Mouse (Mus musculus) lung, embryonic 14.5 days (tissue): Measurements from ENCODE around the gene Wdr1. TPM values are rescaled to one million over a fixed set of nuclear protein-coding genes. Genes with fewer than 3 reads are reported as not detected.

Experiments
- ATAC-seq: fragments of 200-750 bp; cut with Nextera tagmentation; 2 replicates; pipeline ENCODE4 v1.8.0; 2017; ENCODE audit warnings: mild to moderate bottlenecking, moderate TSS enrichment, moderate library complexity; ENCODE audit not compliant: insufficient read depth
- DNase-seq: peaks from one replicate; pipeline ENCODE4 v3.0.0-alpha.2; 2015
- H3K27ac ChIP-seq: fragments of 300-500 bp; sonication (generic); 2 replicates; pipeline ENCODE4 v1.5.1; 2014; ENCODE audit warnings: low read depth, mild to moderate bottlenecking, moderate library complexity
- H3K27me3 ChIP-seq: fragments of 300-500 bp; sonication (generic); 2 replicates; pipeline ENCODE4 v1.6.1; 2014; ENCODE audit warnings: low read length, control low read depth; ENCODE audit not compliant: insufficient read depth
- H3K36me3 ChIP-seq: fragments of 300-500 bp; sonication (generic); 2 replicates; pipeline ENCODE4 v1.6.1; 2014; ENCODE audit warnings: control low read depth; ENCODE audit not compliant: insufficient read depth
- H3K4me1 ChIP-seq: fragments of 300-500 bp; sonication (generic); 2 replicates; pipeline ENCODE4 v1.6.1; 2014; ENCODE audit warnings: antibody characterized with exemption, control low read depth; ENCODE audit not compliant: insufficient read depth
- H3K4me2 ChIP-seq: fragments of 300-500 bp; sonication (generic); 2 replicates; pipeline ENCODE4 v1.6.1; 2014; ENCODE audit warnings: mild to moderate bottlenecking
- H3K4me3 ChIP-seq: fragments of 300-500 bp; sonication (generic); 2 replicates; pipeline ENCODE4 v1.5.1; 2014; ENCODE audit warnings: low read depth, low read length
- H3K9ac ChIP-seq: fragments of 300-500 bp; sonication (generic); 2 replicates; pipeline ENCODE4 v1.6.1; 2014
- H3K9me3 ChIP-seq: fragments of 300-500 bp; sonication (generic); 2 replicates; pipeline ENCODE4 v1.6.1; 2016; ENCODE audit warnings: low read depth, low read length, control low read depth
- CTCF ChIP-seq: IDR thresholded peaks from 2 replicates; pipeline ENCODE4 v1.5.1; 2016; ENCODE audit warnings: antibody characterized with exemption, low read depth
- WGBS: fragments of 180-500 bp; shearing (Covaris S2); extraction: QIAGEN DNeasy Blood & Tissue Kit; methylation state at CpG from one replicate; pipeline ENCODE4 v1.1.7; 2014; 5-methylcytosine and 5-hydroxymethylcytosine counted together
- polyA plus RNA-seq: library from polyadenylated mRNA; unstranded; fragments of >200 nt; fragmentation: Nextera tagmentation; extraction: Ambion mirVana; gene quantifications from 2 replicates; pipeline ENCODE4 v1.2.1, GENCODE M21; 2014

The Wdr1 gene
- polyA plus RNA-seq, 1 experiment from 2014 or later, result 226 TPM

- DNase-seq (no peak), ATAC-seq (no peak)
- peaks cover 12% of the 10 kb centered on the region; the same call in 1 of the 2 replicates for H3K4me1 ChIP-seq
- no peaks in the 10 kb centered on the region for H3K9me3 ChIP-seq
- no peak for TF ChIP-seq CTCF
- no peaks in the 10 kb centered on the region for H3K27me3 ChIP-seq
- no peak overlapping the region for H3K4me2 ChIP-seq
- no peak overlapping the region for H3K9ac ChIP-seq
- peaks cover 63% of the 10 kb centered on the region for H3K36me3 ChIP-seq
- no peak overlapping the region for H3K27ac ChIP-seq
- 92% methylated on average over 4 of the region's 4 CpGs for WGBS
- no peak overlapping the region for H3K4me3 ChIP-seq
These were observed 5.2 kb downstream of the Wdr1 start for GRCm38 (mm10) chr5:38557811-38558210.

GRCm38 (mm10) chr5:38556406-38556805 is 6.6 kb downstream of the Wdr1 start:
- no peak for TF ChIP-seq CTCF
- WGBS, result 81% methylated on average over 3 of the region's 3 CpGs
- H3K4me1 ChIP-seq, result peaks cover 12% of the 10 kb centered on the region; the same call in 1 of the 2 replicates
- no peak overlapping the region for H3K27ac ChIP-seq
- ATAC-seq (no peak), DNase-seq (no peak)
- no peak overlapping the region for H3K9ac ChIP-seq
- no peaks in the 10 kb centered on the region for H3K9me3 ChIP-seq
- H3K4me3 ChIP-seq, result no peak overlapping the region
- H3K27me3 ChIP-seq, result no peaks in the 10 kb centered on the region
- peaks cover 73% of the 10 kb centered on the region for H3K36me3 ChIP-seq
- H3K4me2 ChIP-seq, result no peak overlapping the region

GRCm38 (mm10) chr5:38553953-38554352 is 9.1 kb downstream of the Wdr1 start:
- H3K9ac ChIP-seq, result no peak overlapping the region
- H3K27me3 ChIP-seq, result no peaks in the 10 kb centered on the region
- H3K4me2 ChIP-seq, result no peak overlapping the region
- no peak overlapping the region for H3K4me3 ChIP-seq
- H3K27ac ChIP-seq, result no peak overlapping the region
- DNase-seq, result no peak
- H3K9me3 ChIP-seq, result no peaks in the 10 kb centered on the region
- peaks cover 77% of the 10 kb centered on the region for H3K36me3 ChIP-seq
- ATAC-seq, result no peak
- TF ChIP-seq CTCF, result no peak
- peaks cover 16% of the 10 kb centered on the region for H3K4me1 ChIP-seq
- WGBS, result 63% methylated on average over 3 of the region's 3 CpGs

- Histone ChIP-seq H3K4me3 (no peak overlapping the region), H3K9me3 (no peaks in the 10 kb centered on the region), H3K36me3 (peaks cover 77% of the 10 kb centered on the region), H3K27me3 (no peaks in the 10 kb centered on the region), H3K4me2 (no peak overlapping the region), H3K9ac (no peak overlapping the region), H3K4me1 (peaks cover 16% of the 10 kb centered on the region), H3K27ac (no peak overlapping the region)
- 90% methylated on average over 4 of the region's 4 CpGs for WGBS
- ATAC-seq (no peak), DNase-seq (no peak)
- no peak for TF ChIP-seq CTCF
These were observed 9.5 kb downstream of the Wdr1 start for GRCm38 (mm10) chr5:38553491-38553890.

- TF ChIP-seq CTCF, result no peak
- DNase-seq, result no peak
These were observed 10.4 kb downstream of the Wdr1 start for GRCm38 (mm10) chr5:38552615-38553014.

GRCm38 (mm10) chr5:38550221-38550768 is 12.7 kb downstream of the Wdr1 start:
- ATAC-seq (no peak), DNase-seq (peak; percentile 29)
- H3K27ac ChIP-seq, result peak overlapping the region; percentile 85
- H3K27me3 ChIP-seq, result no peaks in the 10 kb centered on the region
- WGBS, result 70% methylated on average over 1 of the region's 1 CpGs
- H3K4me3 ChIP-seq, result no peak overlapping the region
- no peak overlapping the region for H3K4me2 ChIP-seq
- peaks cover 80% of the 10 kb centered on the region for H3K36me3 ChIP-seq
- no peak for TF ChIP-seq CTCF
- H3K4me1 ChIP-seq, result peaks cover 16% of the 10 kb centered on the region
- H3K9me3 ChIP-seq, result no peaks in the 10 kb centered on the region
- H3K9ac ChIP-seq, result peak overlapping the region; percentile 1; the same call in 1 of the 2 replicates

More at GRCm38 (mm10) chr5:38552615-38553014, 10.4 kb downstream of the Wdr1 start:
- no peak for ATAC-seq
- Histone ChIP-seq H3K9ac (no peak overlapping the region), H3K9me3 (no peaks in the 10 kb centered on the region), H3K36me3 (peaks cover 77% of the 10 kb centered on the region), H3K27ac (no peak overlapping the region), H3K27me3 (no peaks in the 10 kb centered on the region), H3K4me1 (peaks cover 16% of the 10 kb centered on the region), H3K4me3 (no peak overlapping the region), H3K4me2 (no peak overlapping the region)
- WGBS, result 74% methylated on average over 3 of the region's 3 CpGs

GRCm38 (mm10) chr5:38549461-38549909 is 13.5 kb downstream of the Wdr1 start:
- H3K36me3 ChIP-seq, result peaks cover 80% of the 10 kb centered on the region
- TF ChIP-seq CTCF, result no peak
- WGBS, result 30% methylated on average over 3 of the region's 3 CpGs
- peak overlapping the region; percentile 1 for H3K9ac ChIP-seq
- no peaks in the 10 kb centered on the region for H3K9me3 ChIP-seq
- H3K4me1 ChIP-seq, result peaks cover 16% of the 10 kb centered on the region
- no peak overlapping the region; the same call in 1 of the 2 replicates for H3K4me2 ChIP-seq
- H3K27ac ChIP-seq, result peak overlapping the region; percentile 85
- no peaks in the 10 kb centered on the region for H3K27me3 ChIP-seq
- DNase-seq, result peak; percentile 85
- H3K4me3 ChIP-seq, result no peak overlapping the region
- peak; percentile 87 for ATAC-seq
